Mouse (Mus musculus) heart, postnatal 14 days (tissue): ENCODE data around the gene Akr1b3. TPM values are rescaled to one million over a fixed set of nuclear protein-coding genes. Genes with fewer than 3 reads are reported as not detected.
A peak's percentile ranks its signal among the peaks of the same experiment; 100 is the strongest.

Experiments
- DNase-seq, 2 experiments: peaks; one replicate each; pipeline ENCODE4 v3.0.0; 2021 to 2022
- intact Hi-C: fragments of 180-260 bp; cut with DNase I; formaldehyde crosslinking; loops from one replicate; pipeline ENCODE4 v1.15.1; 2025
- total RNA-seq, 2 experiments: library from RNA; stranded (reverse); gene quantifications; 2 replicates each; pipeline ENCODE4 v1.2.3; 2021

Akr1b3 gene
- total RNA-seq, 2 experiments from 2014 or later: 221 to 256 TPM

DNA sequence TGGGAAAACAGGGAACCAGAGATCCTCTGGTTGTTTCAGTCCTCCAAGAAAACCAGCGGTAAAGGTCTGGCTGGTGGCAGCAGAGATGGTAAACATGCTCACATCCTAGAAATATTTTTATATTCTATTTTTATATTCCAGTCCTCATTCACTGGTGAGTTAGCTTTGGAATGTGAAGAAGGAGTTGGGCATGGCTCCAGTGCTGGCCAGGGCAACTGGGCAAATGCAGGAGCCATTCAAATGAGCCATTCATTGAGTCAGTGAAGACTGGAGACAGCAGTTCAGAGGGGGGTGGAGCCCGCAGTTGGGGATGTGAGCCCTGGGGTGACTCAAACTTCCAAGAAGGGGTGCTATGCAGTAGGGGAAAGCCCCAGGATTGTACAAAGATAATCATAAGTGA lies 42.9 kb downstream of the Akr1b3 start:
- intact Hi-C loops: no loop called here
- peak; percentile 38 to 68 for DNase-seq

DNA sequence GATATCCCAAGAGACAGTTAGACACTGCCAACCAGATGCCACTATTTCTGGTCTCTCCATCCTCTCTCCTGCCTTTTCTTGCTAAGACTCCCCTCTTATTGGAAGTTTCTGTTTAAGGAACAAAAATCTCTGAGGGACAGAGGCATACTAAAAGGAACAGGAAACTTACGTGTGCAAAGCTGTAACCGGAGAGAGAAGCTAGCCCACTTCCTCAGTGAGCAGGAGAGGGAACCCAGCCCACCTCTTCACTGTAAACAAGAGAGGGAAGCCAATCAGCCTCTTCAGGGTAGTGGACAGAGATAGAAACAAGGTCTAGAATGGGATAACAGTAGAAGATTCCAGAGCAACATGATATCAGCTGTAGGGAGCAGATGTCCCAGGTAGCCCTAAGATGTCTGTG lies 44.2 kb downstream of the Akr1b3 start:
- intact Hi-C loops: no loop called here
- DNase-seq: no peak

- no peak for DNase-seq
- intact Hi-C loops: no loop called here
Measured at GRCm38 (mm10) chr6:34272462-34272861, 44.8 kb downstream of the Akr1b3 start.

- DNase-seq: no peak
- intact Hi-C loops: no loop called here
Measured at GRCm38 (mm10) chr6:34270717-34271116, 46.6 kb downstream of the Akr1b3 start.

DNA sequence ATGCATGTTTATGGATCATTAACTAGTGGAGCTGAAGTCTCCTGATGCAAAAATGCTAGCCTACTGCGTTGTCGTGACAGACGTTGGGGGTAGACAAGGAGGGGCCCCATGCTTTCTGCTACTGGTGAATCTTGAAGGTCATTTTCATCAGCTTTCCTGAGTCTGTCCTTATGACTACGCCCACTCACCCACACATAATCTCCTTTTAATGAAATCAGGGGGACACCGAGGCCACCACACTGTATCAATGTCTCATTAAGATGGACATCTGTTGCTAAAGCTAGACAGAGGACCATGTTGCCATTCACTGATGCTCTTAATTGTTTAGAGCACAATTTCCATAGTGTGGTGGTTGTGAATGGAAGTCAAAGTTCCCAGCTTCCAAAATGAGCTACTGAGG lies 58.7 kb downstream of the Akr1b3 start:
- DNase-seq: no peak
- intact Hi-C loops: no loop called here

Other genes starting within 250 kb of the Akr1b3 start
- 10 to 100 TPM in 1 of 2 experiments, 1 to 10 TPM in 1; 9.7 to 11.5 TPM for gene Slc35b4, start 140.4 kb downstream of the Akr1b3 start, total RNA-seq
- gene Akr1b8, start 36.6 kb upstream of the Akr1b3 start, total RNA-seq: 1 to 10 TPM; 4.2 to 4.4 TPM
- gene Akr1b10, start 66.7 kb upstream of the Akr1b3 start, total RNA-seq: 10 to 100 TPM; 63.4 to 70.7 TPM
- gene Akr1b7, start 94.9 kb upstream of the Akr1b3 start, total RNA-seq: not detected
- 100 to 1,000 TPM; 122 to 139 TPM for gene Bpgm, start 158.7 kb upstream of the Akr1b3 start, total RNA-seq